Mouse (Mus musculus) intestine, embryonic 16.5 days (tissue): ENCODE measurements around the gene Aph1b. TPM values are rescaled to one million over a fixed set of nuclear protein-coding genes. Genes with fewer than 3 reads are reported as not detected.

ENCODE experiments used
- ATAC-seq: fragments of 200-750 bp; cut with Nextera tagmentation; 2 replicates; pipeline ENCODE4 v1.8.0; 2017; ENCODE audit warnings: moderate TSS enrichment, moderate library complexity
- H3K27ac ChIP-seq: fragments of 300-500 bp; sonication (generic); 2 replicates; pipeline ENCODE4 v1.5.1; 2014; ENCODE audit warnings: mild to moderate bottlenecking, low read length
- H3K27me3 ChIP-seq: fragments of 300-500 bp; sonication (generic); replicated peaks from 2 replicates; pipeline ENCODE4 v1.6.1; 2014; ENCODE audit warnings: low read length, control low read depth, mixed read lengths; ENCODE audit not compliant: control insufficient read depth, insufficient read depth
- H3K36me3 ChIP-seq: fragments of 300-500 bp; sonication (generic); 2 replicates; pipeline ENCODE4 v1.6.1; 2014; ENCODE audit warnings: low read length, control low read depth; ENCODE audit not compliant: control insufficient read depth, insufficient read depth
- H3K4me1 ChIP-seq: fragments of 300-500 bp; sonication (generic); 2 replicates; pipeline ENCODE4 v1.6.1; 2014; ENCODE audit warnings: low read length, control low read depth, mixed read lengths; ENCODE audit not compliant: control insufficient read depth, insufficient read depth
- H3K4me2 ChIP-seq: fragments of 300-500 bp; sonication (generic); 2 replicates; pipeline ENCODE4 v1.6.1; 2014; ENCODE audit warnings: low read depth, low read length, control low read depth
- H3K4me3 ChIP-seq: fragments of 300-500 bp; sonication (generic); 2 replicates; pipeline ENCODE4 v1.5.1; 2014; ENCODE audit warnings: mild to moderate bottlenecking, low read length
- H3K9ac ChIP-seq: fragments of 300-500 bp; sonication (generic); 2 replicates; pipeline ENCODE4 v1.6.1; 2014; ENCODE audit warnings: low read depth, low read length
- H3K9me3 ChIP-seq: fragments of 300-500 bp; sonication (generic); 2 replicates; pipeline ENCODE4 v1.6.1; 2016; ENCODE audit warnings: low read length, control low read depth; ENCODE audit not compliant: control insufficient read depth
- WGBS: fragments of 180-500 bp; shearing (Covaris S2); extraction: QIAGEN DNeasy Blood & Tissue Kit; methylation state at CpG from one replicate; pipeline ENCODE4 v1.1.7; 2014; 5-methylcytosine and 5-hydroxymethylcytosine counted together
- polyA plus RNA-seq: library from polyadenylated mRNA; unstranded; fragments of >200 nt; fragmentation: Nextera tagmentation; extraction: Ambion mirVana; gene quantifications from 2 replicates; pipeline ENCODE4 v1.2.1, GENCODE M21; 2015

Aph1b gene
- polyA plus RNA-seq, 1 experiment from 2014 or later: 11.2 TPM

GRCm38 (mm10) chr9:66732791-66733691 is 62.2 kb downstream of the Aph1b start:
- no peak for ATAC-seq

DNA sequence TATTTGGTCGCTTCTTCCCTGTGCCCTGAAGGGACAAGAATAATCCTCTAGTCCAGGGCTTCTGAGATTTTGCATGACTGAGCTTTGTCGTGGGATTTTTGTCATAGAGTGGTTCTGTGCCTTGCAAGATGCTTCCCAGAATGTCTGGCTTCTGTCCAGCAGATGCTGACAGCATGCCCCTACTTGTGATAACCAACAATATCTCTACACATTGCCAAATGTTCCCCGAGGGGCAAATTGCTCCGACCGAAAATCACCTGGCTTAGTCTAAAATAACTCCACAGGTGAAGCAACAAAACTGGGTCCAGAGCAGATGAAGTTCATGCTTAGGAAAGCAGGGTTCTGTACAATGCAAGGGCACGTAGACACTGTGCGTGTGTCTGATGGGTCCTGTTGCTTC is 64.0 kb downstream of the Aph1b start:
- H3K9ac ChIP-seq: no peak overlapping the region
- H3K4me3 ChIP-seq: no peak overlapping the region
- H3K4me2 ChIP-seq: no peak overlapping the region
- H3K36me3 ChIP-seq: no peaks in the 10 kb centered on the region
- peaks cover 21% of the 10 kb centered on the region; the same call in 1 of the 2 replicates for H3K4me1 ChIP-seq
- H3K27ac ChIP-seq: no peak overlapping the region
- no peaks in the 10 kb centered on the region for H3K27me3 ChIP-seq
- ATAC-seq: no peak
- 76% methylated on average over 7 of the region's 7 CpGs for WGBS
- H3K9me3 ChIP-seq: no peaks in the 10 kb centered on the region

More at GRCm38 (mm10) chr9:66732791-66733691, 62.2 kb downstream of the Aph1b start:
- H3K27me3 ChIP-seq: no peaks in the 10 kb centered on the region
- H3K4me3 ChIP-seq: no peak overlapping the region
- H3K36me3 ChIP-seq: no peaks in the 10 kb centered on the region
- no peak overlapping the region; the same call in 1 of the 2 replicates for H3K27ac ChIP-seq
- peaks cover 27% of the 10 kb centered on the region; the same call in 1 of the 2 replicates for H3K4me1 ChIP-seq
- no peak overlapping the region for H3K4me2 ChIP-seq
- peak overlapping the region; percentile 23; the same call in 1 of the 2 replicates for H3K9ac ChIP-seq
- no peaks in the 10 kb centered on the region for H3K9me3 ChIP-seq
- 28% methylated on average over 15 of the region's 15 CpGs for WGBS

- no peak overlapping the region for H3K4me3 ChIP-seq
- no peak overlapping the region for H3K9ac ChIP-seq
- 68% methylated on average over 3 of the region's 3 CpGs for WGBS
- H3K27me3 ChIP-seq: no peaks in the 10 kb centered on the region
- H3K4me2 ChIP-seq: no peak overlapping the region
- H3K36me3 ChIP-seq: no peaks in the 10 kb centered on the region
- H3K27ac ChIP-seq: no peak overlapping the region
- no peaks in the 10 kb centered on the region for H3K9me3 ChIP-seq
- no peak for ATAC-seq
- peaks cover 18% of the 10 kb centered on the region; the same call in 1 of the 2 replicates for H3K4me1 ChIP-seq
These were observed 64.7 kb downstream of the Aph1b start for GRCm38 (mm10) chr9:66730556-66730955.

- no peak for ATAC-seq
- 67% methylated on average over 7 of the region's 7 CpGs for WGBS
- Histone ChIP-seq H3K27ac (no peak overlapping the region), H3K36me3 (no peaks in the 10 kb centered on the region), H3K9ac (no peak overlapping the region), H3K4me1 (no peaks in the 10 kb centered on the region), H3K27me3 (no peaks in the 10 kb centered on the region), H3K4me3 (no peak overlapping the region), H3K4me2 (no peak overlapping the region), H3K9me3 (no peaks in the 10 kb centered on the region)
These were observed 68.0 kb downstream of the Aph1b start for GRCm38 (mm10) chr9:66727333-66727732.

DNA sequence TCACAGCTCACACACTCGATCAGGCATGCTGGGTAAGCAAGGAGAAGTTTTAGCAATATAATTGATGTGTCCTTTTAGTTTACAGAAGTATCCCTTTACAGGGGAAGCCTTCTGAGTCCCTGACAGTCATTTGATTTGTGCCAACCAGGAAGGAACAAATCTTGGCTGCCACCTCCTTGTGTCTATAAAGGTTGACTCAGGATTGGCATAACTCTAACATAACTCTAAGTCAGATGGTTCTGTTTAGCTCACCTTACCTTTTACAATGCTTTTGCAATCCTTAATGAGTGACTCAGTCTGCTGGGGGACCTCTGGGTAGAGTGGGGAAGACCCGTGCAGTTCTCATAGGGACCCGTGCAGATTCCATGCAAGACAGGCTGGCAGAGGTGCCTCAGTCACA is 69.7 kb downstream of the Aph1b start:
- Histone ChIP-seq H3K9me3 (no peaks in the 10 kb centered on the region), H3K27ac (no peak overlapping the region), H3K4me1 (no peaks in the 10 kb centered on the region), H3K36me3 (no peaks in the 10 kb centered on the region), H3K9ac (no peak overlapping the region), H3K4me3 (no peak overlapping the region), H3K4me2 (no peak overlapping the region), H3K27me3 (no peaks in the 10 kb centered on the region)
- no peak for ATAC-seq
- 82% methylated on average over 3 of the region's 3 CpGs for WGBS

Other genes starting within 250 kb of the Aph1b start
- gene Usp3, start 202.3 kb downstream of the Aph1b start, polyA plus RNA-seq: 75.5 and 79.1 TPM in 2 replicates
- gene Car12, start 81.8 kb downstream of the Aph1b start, polyA plus RNA-seq: 5.4 and 6.2 TPM in 2 replicates
- gene Gm10647, start 1.5 kb upstream of the Aph1b start, polyA plus RNA-seq: 0.29 and 0.55 TPM in 2 replicates
- 4.5 and 6.2 TPM in 2 replicates for gene Aph1c, start 39.2 kb upstream of the Aph1b start, polyA plus RNA-seq
- gene Rab8b, start 124.2 kb upstream of the Aph1b start, polyA plus RNA-seq: 18.3 and 18.4 TPM in 2 replicates
- 763 and 818 TPM in 2 replicates for gene Rps27l, start 150.6 kb upstream of the Aph1b start, polyA plus RNA-seq
- 5.6 and 6.7 TPM in 2 replicates for gene Lactb, start 180.0 kb upstream of the Aph1b start, polyA plus RNA-seq